Mouse (Mus musculus) CH12.LX (cell line): ENCODE measurements around the gene Ctla2b.

Experiments
- CHD1 ChIP-seq: IDR thresholded peaks from 2 replicates; pipeline ENCODE4 v1.6.1; 2012; ENCODE audit warnings: low read depth, low read length, improper control_type of control experiment, inconsistent platforms
- CHD2 ChIP-seq: IDR thresholded peaks from 2 replicates; pipeline ENCODE4 v1.6.1; 2011; ENCODE audit warnings: low read length, improper control_type of control experiment
- CTCF ChIP-seq, 2 experiments: IDR thresholded peaks in 1 of 2; conservative IDR thresholded peaks in 1 of 2; 2 replicates each; pipeline ENCODE4 v1.5.1; 2011 to 2012; ENCODE audit warnings: low read depth in 2 of 2, low read length in 2 of 2, improper control_type of control experiment in 1 of 2, inconsistent platforms in 1 of 2, mild to moderate bottlenecking in 1 of 2, moderate library complexity in 1 of 2
- EP300 ChIP-seq: IDR thresholded peaks from 2 replicates; pipeline ENCODE4 v1.6.1; 2011; ENCODE audit warnings: low read length, improper control_type of control experiment
- KAT2A ChIP-seq: IDR thresholded peaks from 2 replicates; pipeline ENCODE4 v1.6.1; 2012; ENCODE audit warnings: low read length, improper control_type of control experiment, inconsistent platforms; ENCODE audit not compliant: insufficient replicate concordance
- MAX ChIP-seq: IDR thresholded peaks from 2 replicates; pipeline ENCODE4 v1.6.1; 2011; ENCODE audit warnings: low read length, improper control_type of control experiment
- NELFE ChIP-seq: IDR thresholded peaks from 2 replicates; pipeline ENCODE4 v1.6.1; 2011; ENCODE audit warnings: low read depth, low read length, improper control_type of control experiment
- POLR2A ChIP-seq: IDR thresholded peaks from 2 replicates; pipeline ENCODE4 v1.6.1; 2011; ENCODE audit warnings: low read depth, mild to moderate bottlenecking, improper control_type of control experiment, low read length
- POLR2AphosphoS2 ChIP-seq: IDR thresholded peaks from 2 replicates; pipeline ENCODE4 v1.6.1; 2011; ENCODE audit warnings: low read depth, low read length, improper control_type of control experiment
- RCOR1 ChIP-seq: conservative IDR thresholded peaks from 2 replicates; pipeline ENCODE4 v1.6.1; 2012; ENCODE audit warnings: low read depth, mild to moderate bottlenecking, inconsistent platforms, low read length, improper control_type of control experiment
- TBP ChIP-seq: conservative IDR thresholded peaks from 2 replicates; pipeline ENCODE4 v1.6.1; 2011; ENCODE audit warnings: low read depth, low read length, improper control_type of control experiment
- ZKSCAN1 ChIP-seq: IDR thresholded peaks from 2 replicates; pipeline ENCODE4 v1.6.1; 2012; ENCODE audit warnings: low read depth, inconsistent platforms, low read length, improper control_type of control experiment, borderline replicate concordance
- ZMIZ1 ChIP-seq: IDR thresholded peaks from 2 replicates; pipeline ENCODE4 v1.6.1; 2012; ENCODE audit warnings: low read depth, mild to moderate bottlenecking, inconsistent platforms, low read length, improper control_type of control experiment
- ZNF384 ChIP-seq: IDR thresholded peaks from 2 replicates; pipeline ENCODE4 v1.6.1; 2012; ENCODE audit warnings: low read depth, low read length, improper control_type of control experiment, inconsistent platforms

GRCm38 (mm10) chr13:60892301-60892700 lies 4.9 kb downstream of the Ctla2b start:
- TF ChIP-seq POLR2A (no peak), CHD2 (no peak), TBP (no peak), CTCF (conservative IDR thresholded peaks at IDR 0.05 in 1 of 2, IDR thresholded peaks at IDR 0.05 in 1 of 2; ENCODE audit: low read depth in 2 of 2, low read length in 2 of 2) (no peak), ZNF384 (no peak), RCOR1 (no peak), NELFE (no peak), CHD1 (no peak), ZKSCAN1 (no peak), MAX (no peak), KAT2A (no peak), EP300 (no peak), ZMIZ1 (no peak), POLR2AphosphoS2 (no peak)
